Mouse (Mus musculus) NIH3T3 (cell line): ENCODE data around the gene Dpy19l3.

ENCODE experiments used
- DNase-seq: peaks from one replicate; pipeline ENCODE4 v3.0.0-alpha.2; 2012; ENCODE audit warnings: low read depth

The Dpy19l3 gene

DNA sequence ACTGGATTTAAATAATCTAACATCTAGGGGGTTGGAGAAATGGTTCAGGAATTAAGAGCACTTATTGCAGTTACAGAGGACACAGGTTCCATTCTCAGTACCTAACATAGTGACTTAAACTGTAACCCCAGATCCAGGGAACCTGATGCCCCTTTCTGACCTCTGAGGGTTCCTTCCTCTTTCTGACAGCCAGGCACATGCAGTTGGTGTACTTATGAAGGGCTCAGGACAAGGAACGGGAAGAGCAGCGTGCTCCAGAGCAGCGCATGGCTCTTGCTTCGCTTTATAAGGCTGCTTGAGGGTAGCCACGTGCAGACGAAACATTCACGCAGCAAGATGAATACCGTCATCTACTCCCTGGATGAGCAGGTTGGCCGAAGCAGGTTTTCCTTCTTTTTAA is 3.4 kb downstream of the Dpy19l3 start:
- no peak for DNase-seq

DNA sequence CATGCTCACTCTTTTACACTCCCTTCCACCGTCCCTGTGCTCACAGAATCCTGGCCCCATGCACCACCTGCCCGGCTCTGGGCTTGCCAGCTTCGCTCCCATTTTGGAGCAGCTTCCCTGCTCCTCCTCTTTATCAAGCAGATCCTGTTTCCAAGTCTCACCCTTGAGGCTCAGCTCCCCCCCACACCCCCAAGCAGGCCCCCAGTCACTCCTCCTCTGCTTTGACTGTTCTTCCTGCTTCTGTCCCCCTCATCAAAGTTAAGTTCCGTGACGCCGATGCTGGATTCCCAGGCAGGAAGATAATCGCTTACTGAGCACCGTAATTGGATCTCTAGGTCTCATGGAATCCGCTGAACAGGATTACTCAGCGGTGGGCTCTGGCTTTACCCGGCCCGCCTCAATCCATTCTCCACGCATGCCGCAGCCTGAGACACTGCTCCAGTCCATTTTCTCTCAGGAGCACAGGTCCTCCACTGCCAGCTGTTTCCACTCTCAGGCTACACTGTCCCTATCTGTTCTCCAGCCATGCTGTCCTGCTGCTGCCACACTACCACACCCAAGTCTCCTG is 6.8 kb downstream of the Dpy19l3 start:
- DNase-seq, result no peak

DNA sequence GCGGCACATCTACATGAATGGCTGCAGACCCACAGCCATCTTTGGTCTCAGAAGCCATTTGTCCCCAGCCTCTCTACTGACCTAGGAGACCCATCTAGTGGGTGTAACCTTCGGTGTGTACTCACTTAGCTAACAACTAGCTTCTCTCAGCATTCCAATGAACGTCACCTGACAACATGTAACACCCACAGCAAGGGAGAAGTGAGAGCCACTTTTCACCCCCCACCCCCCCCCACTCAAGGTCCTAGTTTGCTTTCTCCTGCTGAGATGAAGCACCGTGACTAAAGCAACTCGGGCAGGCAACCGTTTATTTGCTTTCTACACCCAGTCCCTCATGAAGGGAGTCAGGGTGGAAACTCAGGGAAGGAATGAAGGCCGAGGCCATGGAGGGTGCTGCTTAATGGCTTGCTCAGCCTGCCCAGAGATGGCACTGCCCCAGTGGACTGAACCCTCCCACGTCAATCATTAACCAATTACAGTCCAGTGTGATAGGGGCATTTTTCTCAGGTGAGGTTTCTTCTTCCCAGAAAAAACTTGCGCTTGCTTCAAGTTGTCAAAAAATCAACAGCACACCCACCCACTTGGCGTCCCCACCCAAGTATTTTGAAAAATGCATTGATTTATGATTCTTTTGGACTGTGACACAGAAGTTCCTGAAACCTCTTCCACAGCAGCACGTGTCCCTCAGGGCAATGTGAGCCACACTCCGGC is 7.4 kb downstream of the Dpy19l3 start:
- DNase-seq, result no peak

DNA sequence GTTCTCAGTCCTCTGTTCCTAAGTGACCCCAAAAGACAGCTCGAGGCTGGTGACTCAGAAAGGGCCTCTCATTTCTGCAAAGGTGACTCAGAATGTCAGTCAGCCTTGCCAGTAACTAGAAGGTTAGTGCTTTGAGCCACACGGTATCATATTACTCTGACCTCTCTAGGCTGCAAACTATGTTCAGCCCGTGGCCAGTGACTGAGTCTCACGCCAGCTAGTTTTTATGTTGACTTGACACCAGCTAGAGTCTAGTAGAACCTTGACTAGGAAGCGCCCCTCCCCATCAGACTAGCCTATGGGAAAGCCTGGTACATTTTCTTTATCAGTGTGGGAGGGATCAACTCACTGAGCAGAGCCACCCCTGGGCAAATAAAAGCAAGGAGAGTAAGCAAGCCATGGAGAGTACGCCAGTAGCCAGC is 9.0 kb downstream of the Dpy19l3 start:
- peak; percentile 81 for DNase-seq

DNA sequence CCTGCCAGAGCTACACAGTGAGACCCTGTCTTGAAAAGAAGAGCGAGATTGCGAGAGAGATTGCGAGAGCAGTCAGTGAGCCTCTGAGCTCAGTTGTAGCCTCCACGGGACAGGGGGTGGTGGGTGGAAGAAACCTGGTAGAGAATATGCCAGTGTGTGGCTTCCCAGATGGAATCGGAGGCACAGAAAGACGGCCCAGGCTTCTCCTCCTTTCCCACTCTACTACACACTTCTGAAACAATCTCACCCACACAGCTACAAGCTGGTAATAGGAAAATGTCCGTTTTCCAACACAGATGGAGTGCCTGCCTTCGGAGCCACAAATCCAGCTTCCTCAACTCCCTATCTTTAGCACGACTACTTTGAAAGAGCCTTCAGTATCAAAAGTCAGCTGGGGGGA is 9.5 kb downstream of the Dpy19l3 start:
- no peak for DNase-seq

DNA sequence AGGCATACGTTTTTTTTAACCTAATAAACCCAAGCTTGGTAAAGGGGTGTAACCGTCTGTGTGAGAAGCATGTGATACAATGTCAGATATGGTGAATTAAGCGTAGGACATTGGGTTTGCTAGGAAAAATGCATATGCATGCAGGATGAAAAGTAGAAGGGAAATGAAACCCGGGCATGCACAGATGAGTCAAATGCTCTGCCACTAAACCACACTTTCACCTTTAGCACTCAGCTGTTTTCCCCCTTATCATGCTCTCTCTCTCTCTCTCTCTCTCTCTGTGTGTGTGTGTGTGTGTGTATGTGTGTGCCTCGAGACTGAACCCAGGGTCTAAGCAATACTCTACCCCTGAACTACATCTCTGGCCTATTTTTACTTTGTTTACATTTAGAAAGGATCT is 11.9 kb downstream of the Dpy19l3 start:
- no peak for DNase-seq

DNA sequence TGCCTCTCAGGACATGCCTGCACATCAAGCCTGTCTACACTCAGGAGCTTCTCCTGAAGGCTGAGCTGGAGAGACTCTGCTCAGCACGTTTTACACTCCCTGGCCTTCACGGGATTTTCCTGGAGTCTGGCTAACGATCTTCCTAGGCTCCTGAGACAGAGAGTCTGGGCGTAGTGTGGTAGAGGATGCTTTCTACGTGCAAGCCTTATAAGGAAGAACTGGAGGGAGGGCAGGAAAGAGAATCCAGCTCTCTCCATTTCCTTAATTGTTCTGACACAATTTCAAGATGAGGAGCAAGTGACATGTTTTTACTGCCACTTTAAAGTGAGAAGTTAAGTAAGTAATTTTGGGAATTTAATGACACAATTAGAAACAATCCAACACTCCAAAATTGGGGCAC is 12.4 kb downstream of the Dpy19l3 start:
- no peak for DNase-seq

DNA sequence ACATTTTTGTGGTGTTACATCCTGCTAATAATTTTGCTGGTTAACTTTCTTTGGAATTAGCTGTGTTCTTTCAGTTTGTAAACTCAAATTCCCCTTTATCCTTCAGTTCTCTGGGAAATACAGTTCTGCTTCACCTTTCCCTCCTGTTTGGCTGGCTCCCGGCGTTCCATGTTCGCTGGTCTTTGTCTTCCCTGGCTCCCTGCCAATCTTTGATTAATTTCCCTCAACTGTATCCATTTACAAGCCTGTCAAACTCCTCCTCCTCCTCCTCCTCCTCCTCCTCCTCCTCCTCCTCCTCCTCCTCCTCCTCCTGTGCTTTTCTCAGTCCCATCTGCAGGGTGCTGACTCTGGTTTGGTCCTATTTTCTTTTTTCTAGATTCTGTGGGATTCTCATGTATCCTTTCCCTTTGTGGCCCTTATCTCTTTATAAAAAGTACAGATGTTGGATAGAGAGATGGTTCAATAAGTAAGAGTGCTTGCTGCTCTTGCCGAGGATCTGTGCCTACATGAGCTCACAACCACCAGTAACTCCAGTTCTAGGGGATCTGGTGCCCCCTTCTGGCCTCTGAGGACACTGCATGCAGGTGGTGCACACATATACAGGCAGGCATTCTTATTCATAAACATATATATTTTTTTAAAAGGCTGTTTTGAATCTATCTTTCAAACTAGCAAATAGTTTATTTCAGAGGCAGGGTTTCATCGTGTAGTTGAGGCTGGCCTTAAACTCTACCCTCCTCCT is 13.6 kb downstream of the Dpy19l3 start:
- DNase-seq, result peak; percentile 57

DNA sequence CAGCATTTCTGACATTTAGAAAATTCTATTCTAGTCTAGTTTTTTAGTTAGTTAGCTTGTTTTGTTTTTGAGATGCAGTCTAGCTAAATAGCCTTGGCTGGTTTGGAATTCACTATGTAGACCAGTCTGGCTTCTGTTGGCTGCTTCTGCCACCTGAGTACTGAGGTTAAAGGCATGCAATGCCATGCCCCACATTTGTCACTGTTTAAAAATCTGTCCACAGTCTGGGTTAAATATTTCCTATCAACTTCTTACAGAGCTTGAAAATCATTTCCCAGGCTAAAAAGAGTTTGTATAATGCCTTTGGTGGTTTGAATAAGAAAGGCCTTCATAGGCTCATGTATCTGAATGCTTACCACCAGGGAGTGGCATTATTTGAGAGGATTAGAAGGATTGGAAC is 15.4 kb downstream of the Dpy19l3 start:
- no peak for DNase-seq

DNA sequence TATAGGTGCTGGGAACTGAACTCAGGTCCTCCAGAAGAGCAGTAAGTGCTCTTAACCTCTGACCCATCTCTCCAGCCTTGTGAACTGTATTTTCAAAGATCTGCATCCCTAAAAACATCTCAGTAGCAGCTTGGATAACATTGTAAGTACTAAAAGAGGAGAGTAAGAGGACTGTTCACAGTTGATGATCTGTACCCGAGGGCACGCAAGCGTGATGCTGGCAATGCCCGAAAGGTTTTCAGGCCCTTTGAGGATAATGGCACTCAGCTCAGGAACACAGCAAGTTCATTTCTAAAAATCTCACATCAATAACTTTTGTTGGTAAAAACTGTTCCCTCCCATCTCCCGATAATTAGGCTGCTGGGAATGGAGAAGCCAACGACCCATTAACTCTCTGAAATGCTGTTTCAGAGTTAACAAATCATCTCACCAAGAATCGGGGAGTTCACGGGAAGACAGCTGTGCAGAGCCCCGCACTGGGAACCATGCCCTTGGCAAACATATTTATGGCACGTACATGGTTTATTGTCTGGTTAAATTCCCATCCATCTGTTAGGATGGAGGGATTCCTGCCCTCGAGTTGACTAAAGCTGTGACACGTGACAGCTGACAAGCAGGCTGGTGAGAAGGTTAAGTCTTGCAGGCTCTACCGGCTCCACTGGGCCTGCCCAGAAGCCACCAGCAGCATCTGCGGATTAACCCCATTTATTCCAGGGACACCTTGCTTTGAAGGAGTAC is 20.8 kb downstream of the Dpy19l3 start:
- no peak for DNase-seq

DNA sequence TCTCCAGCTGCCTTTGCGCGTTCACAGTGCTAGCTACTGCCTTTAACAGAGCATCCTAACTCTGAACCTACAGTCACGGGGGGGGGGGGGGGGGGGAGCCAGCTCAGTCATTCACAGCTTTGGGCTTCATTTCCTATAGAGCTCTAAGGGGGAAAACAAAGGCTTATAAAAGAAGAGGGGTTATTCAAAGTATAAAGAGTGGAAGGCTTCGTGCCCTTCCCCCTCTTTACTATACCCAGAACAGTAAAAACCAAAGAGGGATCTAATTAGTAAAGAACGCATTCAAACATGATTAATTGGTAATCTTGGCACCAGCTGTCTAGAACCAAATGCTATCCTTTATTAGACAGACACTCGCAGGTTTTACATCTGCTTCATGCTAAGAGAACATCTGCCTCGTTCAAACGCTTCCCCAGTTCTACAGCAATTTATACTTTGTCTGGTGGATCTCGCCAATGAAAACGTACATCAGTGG is 21.6 kb downstream of the Dpy19l3 start:
- no peak for DNase-seq

DNA sequence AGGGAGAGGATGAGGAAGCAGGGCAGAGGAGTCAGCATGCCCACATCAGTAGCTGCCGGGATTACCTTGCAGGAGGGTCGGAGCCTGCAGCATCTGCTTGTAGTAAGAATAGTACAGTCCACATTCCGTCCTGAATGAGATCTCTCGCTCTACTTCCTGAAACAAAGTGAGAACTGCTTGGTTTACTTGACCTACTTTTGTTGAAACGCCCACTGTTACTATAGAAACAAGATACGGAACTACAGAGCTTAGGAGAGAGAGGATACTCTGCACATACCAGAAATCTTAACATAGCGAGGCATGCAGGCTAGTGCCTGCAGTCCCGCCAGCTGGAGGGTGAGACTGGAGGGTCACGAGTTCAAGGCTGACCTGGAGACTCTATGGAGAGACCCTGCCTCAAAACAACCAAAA is 24.6 kb downstream of the Dpy19l3 start:
- no peak for DNase-seq

DNA sequence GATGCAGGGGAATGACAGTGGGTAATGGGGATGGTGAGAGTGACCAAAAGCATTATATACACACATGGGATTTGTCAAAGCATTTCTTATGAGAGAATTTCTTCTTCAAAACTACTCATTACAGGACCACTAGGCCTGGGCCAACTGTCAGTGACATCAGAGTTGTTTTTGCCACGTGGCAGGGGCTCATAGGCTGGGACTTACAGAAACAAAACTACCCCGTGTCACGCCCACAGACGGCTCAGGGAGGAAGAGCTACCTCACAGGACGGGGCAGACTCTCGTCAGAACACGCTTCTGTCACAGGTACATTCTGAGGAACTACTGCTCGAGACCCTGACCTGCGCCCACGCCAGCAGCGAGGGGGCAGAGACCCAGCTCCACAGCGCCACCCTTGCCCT is 25.9 kb downstream of the Dpy19l3 start:
- DNase-seq, result no peak

DNA sequence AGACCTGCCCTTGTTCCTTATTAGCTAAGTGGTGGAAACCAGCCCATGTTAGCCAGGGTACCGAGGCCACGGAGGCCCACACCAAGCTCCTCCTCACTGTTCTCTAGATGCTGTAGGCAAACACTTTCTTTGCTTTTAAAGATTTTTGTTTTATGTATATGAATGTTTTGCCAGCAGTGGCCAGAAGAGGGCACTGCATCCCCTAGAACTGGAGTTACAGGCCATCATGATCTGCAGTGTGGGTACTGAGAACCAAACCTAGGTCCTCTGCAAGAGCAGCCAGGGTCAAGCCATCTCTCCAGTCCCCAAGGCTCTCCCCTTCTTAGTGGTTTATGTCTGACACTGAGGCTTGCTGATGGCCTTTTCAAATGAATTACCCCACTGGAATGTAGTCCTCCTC is 31.2 kb downstream of the Dpy19l3 start:
- DNase-seq, result peak; percentile 19

DNA sequence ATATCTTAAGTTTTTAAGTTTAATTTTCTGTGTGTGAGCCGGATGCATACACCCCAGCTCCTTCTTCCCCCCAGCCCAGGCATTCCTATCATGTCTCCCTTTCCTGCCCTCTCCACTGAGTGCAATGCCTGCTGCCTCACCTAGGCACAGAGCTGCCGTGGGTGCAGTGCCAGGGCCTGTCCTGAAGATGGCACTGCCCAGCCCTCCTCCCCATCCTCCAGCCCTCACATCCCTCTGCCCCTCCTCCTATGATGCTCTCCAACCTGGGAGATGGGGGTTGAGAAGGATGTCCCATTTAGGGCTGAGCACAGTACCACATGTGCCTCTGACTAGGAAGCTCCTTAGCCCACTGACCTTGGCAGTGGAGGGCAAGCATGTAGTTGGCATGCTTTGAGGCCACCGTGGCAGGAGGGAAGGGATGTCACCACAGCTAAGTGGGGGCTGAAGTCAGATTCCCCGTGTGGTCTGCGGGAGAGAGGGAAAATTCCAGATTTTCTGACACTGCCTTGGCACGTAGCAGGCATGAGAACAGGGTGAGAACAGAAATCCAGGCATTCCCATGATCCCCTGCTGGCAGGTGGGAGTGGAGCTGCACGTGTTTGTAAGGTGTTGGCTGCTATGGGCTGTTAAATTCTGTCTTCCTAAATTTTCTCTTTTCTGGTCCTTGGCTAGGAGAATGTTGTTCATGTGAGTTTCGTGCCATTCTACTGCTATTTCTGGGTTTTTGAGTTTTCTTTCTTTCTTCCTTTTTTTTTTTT is 35.7 kb downstream of the Dpy19l3 start:
- DNase-seq, result peak; percentile 27

DNA sequence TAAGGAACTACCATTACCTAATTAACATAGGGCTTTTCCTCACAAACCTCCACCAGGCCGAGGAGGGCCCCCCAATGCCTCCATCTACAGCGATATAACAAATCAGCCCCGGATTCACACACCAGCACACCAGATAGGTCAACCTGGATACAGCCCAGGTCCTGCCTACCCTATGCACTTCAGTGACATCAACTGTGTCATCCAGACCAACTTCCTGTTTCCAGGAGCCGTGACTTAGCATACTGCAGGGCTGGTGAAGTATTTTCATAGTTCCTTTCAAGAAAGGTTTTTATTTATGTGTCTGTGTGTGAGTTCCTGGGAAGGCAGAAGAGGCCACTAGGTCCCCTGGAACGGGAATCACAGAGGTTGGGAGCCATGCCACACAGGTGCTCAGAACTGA is 43.9 kb downstream of the Dpy19l3 start:
- DNase-seq, result no peak

DNA sequence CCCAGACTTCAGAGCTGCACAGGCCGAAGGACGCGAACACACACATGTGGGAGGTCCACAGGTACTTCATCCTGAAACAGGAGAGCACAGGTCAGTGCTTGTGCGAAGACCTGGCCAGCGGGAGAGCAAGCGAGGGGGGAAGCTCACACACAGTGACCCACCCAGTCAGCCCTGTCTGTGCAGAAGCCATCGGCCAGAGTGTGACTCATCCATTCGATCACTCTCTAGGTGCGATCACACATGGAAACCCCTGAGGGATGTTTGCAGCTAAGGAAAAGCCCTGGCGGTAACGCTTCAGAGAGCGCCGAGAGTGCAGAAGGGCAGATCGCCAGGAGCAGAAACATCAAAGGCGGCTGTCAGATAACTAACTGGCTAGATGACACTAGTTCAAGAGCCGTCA is 46.2 kb downstream of the Dpy19l3 start:
- no peak for DNase-seq

DNA sequence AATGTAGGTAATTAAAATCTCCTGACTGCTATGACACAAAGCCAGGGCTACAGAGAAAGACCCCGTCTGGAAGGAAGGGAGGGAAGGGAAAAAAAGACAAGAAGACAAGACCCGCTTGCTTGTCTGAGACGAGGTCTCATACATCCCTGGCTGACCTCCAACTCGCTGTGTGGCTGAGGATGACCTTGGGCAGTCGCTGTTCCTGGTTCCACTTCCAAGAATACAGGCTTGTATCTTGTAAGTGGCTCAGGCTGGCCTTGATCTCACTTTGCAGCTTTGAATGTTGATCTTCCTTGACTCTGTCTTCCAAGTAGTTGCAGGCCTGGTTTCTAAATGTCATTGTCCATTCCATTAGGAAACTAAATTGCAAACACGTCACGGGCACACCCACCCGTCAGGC is 55.2 kb downstream of the Dpy19l3 start:
- DNase-seq, result no peak

DNA sequence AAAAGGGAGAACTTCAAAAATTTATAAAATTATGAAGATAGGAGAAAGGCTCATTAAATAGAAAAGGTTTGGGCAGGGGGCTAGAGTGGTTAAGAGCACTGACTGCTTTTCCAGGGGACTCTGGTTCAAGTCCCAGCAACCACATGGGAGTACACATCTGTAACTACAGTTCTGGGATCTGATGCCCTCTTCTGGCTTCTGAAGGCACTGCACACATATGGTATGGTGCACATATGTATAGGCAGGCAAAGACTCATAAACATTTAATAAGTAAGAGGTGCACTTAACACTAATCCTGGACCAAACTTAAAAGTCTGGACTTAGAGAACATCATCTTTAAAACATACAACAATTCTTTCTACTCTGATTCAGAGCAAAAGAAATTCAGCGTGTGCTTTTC is 56.2 kb downstream of the Dpy19l3 start:
- no peak for DNase-seq

DNA sequence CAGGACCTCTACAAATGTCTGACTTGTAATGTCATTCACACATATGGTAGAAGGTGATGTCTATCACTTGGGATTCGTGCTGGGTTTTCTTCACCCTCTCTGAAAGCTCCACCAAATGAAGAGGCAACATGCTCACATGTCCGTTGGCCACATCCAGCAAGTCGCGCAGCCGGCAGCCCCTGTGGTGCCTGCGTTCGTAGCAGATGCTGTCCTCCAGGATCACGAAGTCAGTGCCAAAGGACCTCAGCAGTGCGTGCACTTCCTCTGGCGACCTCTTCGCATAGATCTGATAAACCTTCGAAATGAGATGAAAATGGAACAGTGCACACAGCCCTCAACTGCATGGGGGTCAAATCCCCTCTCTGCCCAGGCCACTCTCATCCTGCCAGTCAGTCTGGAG is 61.6 kb downstream of the Dpy19l3 start:
- no peak for DNase-seq

DNA sequence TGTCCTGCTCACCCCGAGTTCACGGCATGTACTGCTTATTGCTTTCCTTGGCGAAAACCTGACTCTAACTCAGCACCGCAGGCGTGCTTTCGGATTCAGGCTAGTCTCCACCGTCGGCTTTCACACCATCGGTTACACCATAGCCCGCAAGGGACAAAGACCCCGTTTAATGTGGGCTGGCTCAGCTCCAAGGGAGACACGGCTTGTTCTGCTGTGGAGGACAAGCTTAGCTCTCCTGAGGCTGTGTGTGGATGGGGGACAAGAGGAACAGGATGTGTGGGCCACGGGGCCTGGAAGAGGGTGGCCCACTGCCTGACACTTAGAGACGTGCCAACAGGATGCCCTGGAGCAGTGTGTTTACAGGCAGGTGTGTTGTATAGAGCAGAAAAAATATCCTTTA is 62.1 kb downstream of the Dpy19l3 start:
- DNase-seq, result no peak

DNA sequence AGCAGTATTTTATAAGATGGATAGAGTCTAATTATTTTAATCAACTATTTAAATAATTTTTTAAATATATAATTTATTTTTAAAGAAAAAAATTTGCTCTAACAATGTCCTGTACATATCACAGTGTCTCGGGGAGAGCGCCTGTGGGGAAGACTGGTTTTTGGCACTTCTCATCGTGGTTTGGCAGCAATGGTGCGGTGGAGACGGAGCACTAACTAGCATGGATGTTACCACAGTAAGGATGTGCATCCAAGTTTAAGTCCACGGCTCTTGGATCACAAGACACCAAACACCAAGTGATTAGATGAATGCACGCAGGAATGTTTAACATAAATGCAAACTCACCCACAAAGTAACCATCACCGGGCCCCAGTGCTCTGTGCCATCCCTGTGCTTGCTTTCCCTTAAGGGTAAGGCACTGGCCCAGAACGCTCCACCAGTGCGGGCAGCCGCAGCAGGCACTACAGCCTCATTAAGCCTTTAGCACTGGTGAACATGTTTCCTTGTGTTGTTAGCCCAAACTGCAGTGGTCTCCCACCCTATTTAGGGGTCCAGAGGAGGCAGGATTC is 65.4 kb downstream of the Dpy19l3 start:
- DNase-seq, result no peak
